Mouse (Mus musculus): ENCODE results near the gene Haus2.
"Not testable (repeated sequence)": the region's sequence is repeated elsewhere in the genome, so short reads cannot be mapped to it uniquely, and the experiment has no call there.

The Haus2 gene

GRCm38 (mm10) chr2:120608830-120609723, at the start of gene Haus2, which contains the start of gene Lrrc57:
Haus2 (plus strand) TSS chr2:120609383.
Lrrc57 (minus strand) TSS chr2:120609520.
- DNase-seq, result peak; percentile 86

GRCm38 (mm10) chr2:120561524-120561923, 47.7 kb upstream of the Haus2 start:
- DNase-seq, result no peak

GRCm38 (mm10) chr2:120562859-120563234, 46.3 kb upstream of the Haus2 start:
- no peak for DNase-seq

GRCm38 (mm10) chr2:120563235-120563990, 45.8 kb upstream of the Haus2 start, which contains the start of gene Zfp106:
Zfp106 (minus strand) TSS chr2:120563843.
- peak; percentile 91 for DNase-seq

- not testable (repeated sequence) for DNase-seq
These were observed 44.5 kb upstream of the Haus2 start for GRCm38 (mm10) chr2:120564548-120565188.

GRCm38 (mm10) chr2:120565363-120565762, 43.8 kb upstream of the Haus2 start:
- no peak for DNase-seq

GRCm38 (mm10) chr2:120566886-120567797, 42.0 kb upstream of the Haus2 start, which contains the start of gene Snap23:
Snap23 (plus strand) TSS chr2:120567671.
- peak; percentile 95 for DNase-seq

GRCm38 (mm10) chr2:120567798-120568320, 41.3 kb upstream of the Haus2 start:
- DNase-seq, result no peak

- no peak for DNase-seq
These were observed 38.1 kb upstream of the Haus2 start for GRCm38 (mm10) chr2:120571081-120571480.

- DNase-seq, result not testable (repeated sequence)
These were observed 37.0 kb upstream of the Haus2 start for GRCm38 (mm10) chr2:120572161-120572560.

GRCm38 (mm10) chr2:120575121-120575520, 34.1 kb upstream of the Haus2 start:
- DNase-seq, result no peak

- no peak for DNase-seq
These were observed 33.2 kb upstream of the Haus2 start for GRCm38 (mm10) chr2:120575978-120576377.

GRCm38 (mm10) chr2:120577799-120578198, 31.4 kb upstream of the Haus2 start:
- DNase-seq, result no peak

GRCm38 (mm10) chr2:120578286-120578685, 30.9 kb upstream of the Haus2 start:
- DNase-seq, result no peak

GRCm38 (mm10) chr2:120589759-120590158, 19.4 kb upstream of the Haus2 start:
- DNase-seq, result no peak

GRCm38 (mm10) chr2:120592227-120592626, 17.0 kb upstream of the Haus2 start:
- no peak for DNase-seq

GRCm38 (mm10) chr2:120597734-120598133, 11.4 kb upstream of the Haus2 start:
- DNase-seq, result no peak

GRCm38 (mm10) chr2:120599506-120599905, 9.7 kb upstream of the Haus2 start:
- DNase-seq, result no peak

- DNase-seq, result no peak
These were observed 3.0 kb upstream of the Haus2 start for GRCm38 (mm10) chr2:120606021-120606690.

GRCm38 (mm10) chr2:120616279-120617163, 7.3 kb downstream of the Haus2 start:
- DNase-seq, result no peak
